Mouse (Mus musculus): ENCODE results near the gene Rab5b.
"Not testable (repeated sequence)": the region's sequence is repeated elsewhere in the genome, so short reads cannot be mapped to it uniquely, and the experiment has no call there.

Gene Rab5b

DNA sequence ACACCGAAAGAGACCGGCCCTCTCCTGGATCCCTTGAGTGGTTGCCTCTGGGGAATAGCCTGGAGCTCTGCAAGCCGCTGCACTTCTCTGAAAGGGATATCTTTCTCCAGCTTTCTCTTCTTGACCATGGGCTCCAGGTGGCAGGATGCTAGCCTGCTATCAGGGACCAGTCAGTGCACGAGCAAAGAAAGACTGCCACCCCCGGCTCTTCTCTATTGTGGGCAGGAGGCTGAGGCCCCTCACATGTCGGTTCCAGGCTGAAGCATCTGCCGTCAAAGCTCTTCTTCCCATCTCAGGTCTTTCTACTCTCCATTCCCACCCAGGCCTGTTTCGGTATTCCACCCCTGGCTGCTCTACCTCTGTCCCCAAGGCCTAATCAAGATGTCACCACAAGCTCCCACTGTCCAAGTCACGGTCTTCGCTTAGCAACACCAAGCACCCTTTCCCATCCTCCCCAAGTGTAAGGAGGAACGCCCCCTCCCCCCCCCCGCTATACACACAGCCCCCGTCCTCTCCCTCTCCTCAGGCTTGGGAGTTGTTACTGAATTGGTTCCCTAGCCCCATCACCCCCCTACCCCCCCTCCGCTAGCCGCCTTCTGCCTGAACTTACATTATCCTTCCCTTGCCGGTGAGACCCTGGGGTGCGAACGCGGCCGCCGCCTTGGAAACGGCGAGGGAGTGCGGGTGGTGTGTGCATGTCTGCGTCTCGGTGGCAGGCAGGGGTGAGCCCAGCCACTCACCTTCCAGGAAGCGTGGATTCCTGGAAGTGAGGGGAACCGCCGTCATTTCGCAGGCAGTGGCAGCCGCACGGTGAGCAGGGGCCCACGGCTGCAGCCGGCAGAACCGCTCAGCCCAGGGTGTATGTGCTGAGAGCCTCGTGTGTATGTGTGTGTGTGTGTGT, 50.7 kb downstream of the Rab5b start, which contains the start of gene Ikzf4:
Gene Ikzf4, minus strand, starts transcription at position 881 of the 901 bp plus-strand sequence.
- DNase-seq (ENCODE audit: low spot score in 2 of 2): peak in 1 of 2 experiments; percentile 42

DNA sequence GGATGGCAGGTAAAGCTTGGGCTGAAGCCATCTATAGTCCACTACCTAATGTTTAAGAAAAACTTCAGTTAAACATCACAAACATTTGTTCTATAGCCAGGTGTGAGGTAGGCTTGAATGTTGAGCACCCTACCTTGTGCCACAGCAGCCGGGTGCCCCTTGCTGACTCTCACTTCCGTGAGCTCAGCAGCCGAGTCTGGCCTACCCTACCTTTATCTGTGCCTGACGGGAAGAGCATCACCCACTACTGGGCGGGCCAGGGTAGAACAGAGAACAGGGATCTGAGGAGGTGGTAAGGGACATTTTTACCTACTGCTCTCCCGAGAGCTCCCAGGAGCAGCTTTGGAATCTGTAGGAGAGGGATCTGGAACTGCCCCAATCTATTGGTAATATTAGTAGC, 53.3 kb downstream of the Rab5b start:
- DNase-seq (ENCODE audit: low spot score in 2 of 2): no peak

DNA sequence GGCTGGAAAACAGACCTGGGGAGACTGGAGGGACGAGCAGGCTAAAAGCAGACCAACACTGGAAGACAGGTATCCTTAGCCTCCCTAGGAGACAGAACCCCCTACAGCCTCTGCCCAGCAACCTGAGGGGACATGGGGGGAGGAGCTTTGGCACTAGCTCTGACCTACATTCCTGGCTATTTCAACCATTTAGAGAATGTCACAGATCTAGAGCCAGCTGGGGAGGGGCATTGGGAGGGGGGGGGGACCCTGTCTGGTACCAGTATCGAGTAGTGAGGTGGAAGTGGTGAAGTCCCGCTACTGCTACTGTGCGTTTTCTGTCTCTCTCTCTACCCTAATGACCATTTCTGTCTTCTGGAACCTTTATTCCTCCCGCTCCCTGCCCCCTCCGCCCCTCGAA, 54.2 kb downstream of the Rab5b start:
- DNase-seq (ENCODE audit: low spot score in 2 of 2): no peak

DNA sequence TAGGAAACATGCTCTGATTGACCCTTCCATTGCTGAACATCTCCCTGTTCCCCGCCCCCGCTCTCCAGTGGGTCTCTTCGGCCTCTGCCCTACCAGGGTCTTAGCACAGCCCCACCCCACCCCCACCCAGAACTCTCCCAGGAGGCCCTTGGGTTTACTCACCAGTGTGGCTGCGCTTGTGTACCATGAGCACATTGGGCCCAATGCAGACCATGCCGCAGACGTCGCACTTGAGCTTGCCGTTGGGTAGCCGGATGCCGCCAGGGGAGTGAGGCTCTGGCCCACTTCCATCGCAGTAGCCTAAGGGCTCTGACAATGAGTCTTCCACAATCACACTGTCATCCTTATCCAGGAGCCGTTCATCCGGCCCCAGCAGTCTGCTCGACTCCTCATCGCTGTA, 55.2 kb downstream of the Rab5b start:
- DNase-seq (ENCODE audit: low spot score in 2 of 2): no peak

DNA sequence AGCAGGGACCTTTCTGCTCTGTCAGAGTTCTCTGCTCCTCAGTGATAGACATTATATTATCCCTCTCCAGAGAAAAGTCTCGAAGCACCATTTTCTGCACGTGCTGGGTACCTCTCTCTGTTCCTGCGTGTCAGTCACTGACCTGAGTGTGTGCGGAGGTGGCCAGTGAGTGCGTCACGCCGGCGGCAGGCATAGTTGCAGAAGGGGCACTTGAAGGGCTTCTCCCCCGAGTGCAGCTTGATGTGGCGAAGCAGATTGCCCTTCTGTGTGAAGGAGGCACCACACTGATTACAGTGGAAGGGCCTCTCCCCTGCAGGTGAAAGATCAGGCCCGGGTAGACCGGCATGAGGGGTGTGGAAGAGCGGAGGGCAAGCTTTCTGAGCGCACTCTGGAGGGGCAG, 56.1 kb downstream of the Rab5b start:
- no peak for DNase-seq (ENCODE audit: low spot score in 2 of 2)

DNA sequence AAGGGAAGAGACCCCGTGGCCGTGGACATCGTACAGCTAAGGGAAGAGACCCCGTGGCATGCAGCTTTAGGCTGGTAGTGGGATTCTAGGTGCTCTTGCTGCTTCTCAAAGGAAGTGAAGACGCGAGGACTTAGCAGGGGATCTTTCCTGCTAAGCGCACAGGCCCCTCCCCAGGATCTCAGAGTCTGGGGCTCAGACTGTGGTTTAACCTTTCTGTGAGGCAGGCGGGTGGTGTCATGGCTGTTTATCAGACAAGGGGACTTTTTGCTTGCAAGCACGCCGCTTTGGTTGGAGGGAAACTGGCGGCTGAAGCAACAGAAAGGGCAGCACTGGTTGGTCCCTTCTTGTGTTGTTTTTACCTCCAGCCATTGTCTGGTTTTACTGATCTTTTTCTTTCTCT, 59.1 kb downstream of the Rab5b start:
- no peak for DNase-seq (ENCODE audit: low spot score in 2 of 2)

DNA sequence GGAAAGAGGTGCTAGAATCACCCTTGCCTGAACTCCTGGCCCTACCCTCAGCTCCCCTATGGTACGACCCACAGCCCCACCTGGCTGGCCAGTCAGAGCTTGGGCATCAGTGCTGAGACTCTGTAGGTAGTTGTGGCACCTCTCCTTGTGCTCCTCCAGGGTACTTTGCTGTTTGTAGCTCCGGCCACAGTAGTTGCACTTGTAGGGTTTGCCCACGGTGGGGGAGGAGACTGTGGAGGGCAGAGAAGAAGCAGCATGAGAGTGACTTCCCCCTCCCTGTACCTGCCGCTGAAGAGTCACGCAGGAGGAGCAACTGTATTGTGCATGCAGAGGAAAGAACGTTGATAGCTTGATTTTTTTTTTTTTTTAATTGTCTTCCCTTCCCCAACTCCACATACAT, 59.5 kb downstream of the Rab5b start:
- no peak for DNase-seq (ENCODE audit: low spot score in 2 of 2)

DNA sequence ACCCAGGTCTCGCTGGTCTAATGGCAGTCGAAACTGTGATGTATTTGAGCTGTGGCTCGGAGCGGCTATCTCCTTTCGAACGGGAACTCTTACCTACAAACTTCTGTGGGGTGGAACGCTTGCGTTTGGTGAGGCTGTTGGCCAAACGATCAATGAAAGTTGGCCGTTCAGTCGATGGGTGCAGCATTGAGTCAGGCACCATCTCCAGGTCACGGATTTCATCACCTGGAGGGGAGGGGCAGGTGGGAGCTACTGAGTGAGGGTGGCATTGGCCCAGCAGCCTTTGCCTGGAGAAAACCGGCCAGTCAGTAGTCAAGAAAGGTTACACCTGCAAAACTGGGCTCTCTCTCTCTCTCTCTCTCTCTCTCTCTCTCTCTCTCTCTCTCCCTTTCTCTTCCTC, 60.4 kb downstream of the Rab5b start:
- no peak for DNase-seq (ENCODE audit: low spot score in 2 of 2)

DNA sequence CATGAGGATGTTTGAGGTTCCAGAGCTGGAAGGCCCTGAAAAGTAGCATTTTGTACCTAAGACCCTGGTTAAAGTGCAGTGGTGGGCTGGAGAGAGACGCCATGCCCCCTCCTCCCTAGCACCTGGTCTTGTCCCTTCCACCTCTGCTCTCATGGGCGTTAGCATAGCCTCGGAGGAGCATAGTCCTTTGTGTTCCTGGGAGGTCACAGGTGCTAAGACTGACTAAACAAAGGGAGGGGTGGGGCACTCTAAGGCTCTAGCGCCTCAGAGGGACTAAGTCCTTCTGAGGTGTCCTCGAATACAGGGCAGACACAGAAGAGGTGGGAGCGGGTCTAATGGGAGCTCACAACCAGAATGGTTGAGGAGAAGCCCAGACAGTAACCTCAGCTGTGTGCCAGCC, 64.5 kb downstream of the Rab5b start:
- no peak for DNase-seq (ENCODE audit: low spot score in 2 of 2)

DNA sequence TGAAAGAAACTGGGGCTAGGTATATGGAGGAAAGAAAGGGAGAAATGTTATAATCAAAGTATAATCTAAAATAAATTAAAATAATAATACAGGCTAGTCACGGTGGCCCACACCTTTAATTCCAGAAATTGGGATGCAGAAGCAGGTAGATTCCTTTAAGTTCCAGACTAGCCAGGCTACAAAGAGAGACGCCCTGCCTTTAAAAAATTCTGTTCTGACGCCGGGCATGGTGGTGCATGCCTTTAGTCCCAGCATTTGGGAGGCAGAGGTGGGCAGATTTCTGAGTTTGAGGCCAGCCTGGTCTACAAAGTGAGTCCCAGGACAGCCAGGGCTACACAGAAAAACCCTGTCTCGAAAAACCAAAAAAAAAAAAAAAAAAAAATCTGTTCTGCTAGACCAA, 65.8 kb downstream of the Rab5b start:
- DNase-seq (ENCODE audit: low spot score in 2 of 2): not testable (repeated sequence)

DNA sequence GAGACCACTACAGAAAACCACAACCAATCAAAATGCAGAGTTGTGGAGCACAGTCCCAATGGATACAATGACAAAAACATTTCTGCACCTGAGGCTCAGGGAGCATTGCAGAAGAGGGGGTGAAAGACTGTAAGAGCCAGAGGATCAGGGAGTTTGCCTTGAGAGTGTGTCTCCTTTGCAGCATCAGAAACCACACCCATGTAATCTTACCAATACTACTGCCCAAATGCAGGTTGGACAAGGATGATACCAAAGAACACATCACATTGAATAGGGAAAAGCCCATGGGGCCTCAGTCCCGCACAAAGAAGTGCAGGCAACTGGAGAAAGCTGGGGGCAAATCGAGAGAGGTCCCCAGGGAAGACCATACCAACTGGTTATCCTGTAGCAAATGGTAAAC, 66.3 kb downstream of the Rab5b start:
- no peak for DNase-seq (ENCODE audit: low spot score in 2 of 2)

DNA sequence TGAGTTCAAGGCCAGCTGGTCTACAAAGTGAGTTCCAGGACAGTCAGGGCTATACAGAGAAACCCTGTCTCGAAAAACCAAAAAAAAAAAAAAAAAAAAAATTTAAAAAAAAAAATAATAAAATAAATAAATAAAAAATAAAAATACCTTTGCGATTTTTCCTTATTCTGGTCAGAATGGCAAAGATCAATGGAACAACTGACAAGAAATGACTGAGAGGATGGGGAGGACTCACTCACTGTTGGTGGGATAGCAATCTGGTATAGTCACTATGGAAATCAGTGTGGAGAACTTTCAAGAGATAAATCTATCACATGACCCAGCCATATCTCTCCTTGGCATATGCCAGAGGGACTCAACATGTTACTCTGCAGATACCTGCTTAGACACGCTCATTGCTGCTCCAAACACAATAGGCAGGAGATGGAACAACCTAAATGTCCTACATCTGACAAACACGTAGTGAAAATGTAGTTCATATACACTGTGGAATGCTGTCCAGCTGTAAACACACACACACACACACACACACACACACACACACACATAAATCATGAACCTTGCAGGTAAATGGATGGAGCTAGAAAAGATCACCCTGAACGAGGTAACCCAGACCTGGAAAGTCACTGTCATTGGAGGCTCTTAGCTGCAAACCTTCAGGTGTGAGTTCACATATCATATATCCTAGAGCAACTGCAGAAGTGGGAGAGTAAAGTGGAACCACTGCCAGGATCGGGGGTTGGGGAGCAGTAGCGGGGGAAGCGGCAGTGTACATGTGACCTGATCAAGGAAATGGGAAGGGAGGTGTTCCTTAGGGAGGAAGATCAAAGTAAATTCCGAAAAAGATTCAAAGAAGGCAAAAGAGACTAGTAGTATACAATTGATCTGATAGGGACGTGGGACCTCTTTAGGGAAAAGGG, 68.4 kb downstream of the Rab5b start:
- no peak for DNase-seq (ENCODE audit: low spot score in 2 of 2)
